Mouse (Mus musculus): ENCODE data around the gene Rsph4a.

DNA sequence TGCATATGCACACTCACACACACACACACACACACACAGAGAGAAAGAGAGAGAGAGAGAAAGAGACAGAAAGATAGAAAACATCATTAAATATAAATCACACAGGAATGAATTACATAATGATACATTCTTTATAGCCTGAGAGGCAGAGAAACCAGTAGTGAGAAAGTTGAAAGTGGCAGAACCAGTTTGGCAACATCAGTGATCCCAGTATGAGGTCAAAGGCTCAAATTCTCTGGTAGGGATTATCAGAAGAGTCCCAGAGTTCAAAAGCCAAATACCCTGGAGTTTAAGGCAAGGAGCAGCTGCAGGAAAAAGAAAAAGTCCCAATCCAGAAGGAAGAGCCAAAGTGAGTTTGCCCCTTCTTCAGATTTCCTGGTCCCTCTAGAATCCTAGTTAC is 35.8 kb downstream of the Rsph4a start:
- TF ChIP-seq POLR2A (IDR thresholded peaks at IDR 0.05; ENCODE audit: borderline replicate concordance, control insufficient read depth, low read depth, low read length): no peak
- TF ChIP-seq CTCF (IDR thresholded peaks at IDR 0.05; ENCODE audit: control insufficient read depth, insufficient read depth, low read length): no peak

Data from bone marrow, adult 2 months (tissue).